Mouse (Mus musculus): ENCODE measurements around the gene Gm11172.

DNA sequence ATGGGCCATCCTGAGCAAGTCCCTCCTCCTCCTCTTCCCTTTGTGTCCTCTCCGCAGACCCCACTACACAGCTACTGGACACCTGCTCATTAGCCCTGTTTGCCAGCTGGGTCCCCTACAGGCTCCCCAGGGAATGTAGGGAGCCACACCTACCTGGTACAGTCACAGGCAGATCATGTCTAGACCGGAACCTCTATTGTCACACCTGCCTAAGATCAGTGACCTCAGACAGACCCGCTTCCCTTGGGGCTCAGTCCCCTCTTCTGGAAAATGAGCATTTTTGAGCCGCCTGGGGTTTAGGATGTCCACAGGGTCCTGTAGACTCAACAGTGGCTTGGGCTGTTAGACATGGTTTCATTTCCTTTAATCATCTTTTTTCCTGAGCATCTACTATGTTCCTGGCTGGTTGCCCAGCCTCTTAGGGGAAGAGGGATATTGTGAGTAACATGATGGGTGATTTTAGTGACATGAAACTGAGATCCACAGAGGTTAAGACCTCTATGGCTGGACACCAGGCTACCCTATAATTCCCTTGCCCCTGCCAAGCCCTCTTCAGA is 5.9 kb downstream of the Gm11172 start:
- TF ChIP-seq POLR2AphosphoS2 (IDR thresholded peaks at IDR 0.05; ENCODE audit: low read depth, low read length) (no peak), CHD1 (IDR thresholded peaks at IDR 0.05; ENCODE audit: low read depth, low read length) (no peak)

All from CH12.LX (cell line).